Mouse (Mus musculus) heart, adult 18-20 months (tissue): ENCODE measurements around the gene Ubd. TPM values are rescaled to one million over a fixed set of nuclear protein-coding genes. Genes with fewer than 3 reads are reported as not detected.
"Not testable (repeated sequence)": the region's sequence is repeated elsewhere in the genome, so short reads cannot be mapped to it uniquely, and the experiment has no call there.

Experiments used
- DNase-seq, 2 experiments: peaks; one replicate each; pipeline ENCODE4 v3.0.0; 2021 to 2022; ENCODE audit warnings: mixed read lengths in 1 of 2
- long read RNA-seq, 2 experiments: library from polyadenylated mRNA; stranded (forward); transcript quantifications; one replicate each; pipeline ENCODE4 v2.0.0; 2021
- total RNA-seq, 2 experiments: library from RNA; stranded (reverse); gene quantifications; 2 replicates each; pipeline ENCODE4 v1.2.3; 2021

Ubd gene
- total RNA-seq: 1 to 10 TPM in 1 of 2 experiments, not detected in 1; 1.2 TPM
- long read RNA-seq, experiment 1, partial matches to known transcripts: 1 of 1 reads
- long read RNA-seq, experiment 1, other reads (novel, unspliced or antisense): 0 of 1 reads
- long read RNA-seq, experiment 2, partial matches to known transcripts: 2 of 2 reads
- long read RNA-seq, experiment 2, other reads (novel, unspliced or antisense): 0 of 2 reads

DNA sequence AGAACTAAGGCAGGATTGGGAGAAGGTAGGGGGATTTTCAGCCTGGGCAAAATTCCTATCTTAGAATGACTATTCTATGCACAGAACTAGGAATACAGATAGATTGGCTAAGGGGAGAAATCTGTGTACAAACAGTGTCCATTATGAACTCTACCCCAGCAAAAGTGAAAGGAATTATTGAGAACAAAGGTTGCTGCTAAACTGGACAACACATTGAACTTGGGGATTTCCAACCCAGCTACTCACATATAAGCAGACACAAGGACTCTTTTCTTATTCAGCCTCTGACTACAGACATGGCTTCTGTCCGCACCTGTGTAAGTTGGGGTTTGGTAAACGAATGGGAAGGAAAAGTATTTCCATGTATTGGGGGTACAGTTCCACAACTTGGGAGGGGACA lies at the start of gene Ubd:
Gene Ubd (plus strand): TSS at position 237 of the 400 bp plus-strand sequence.
- no peak for DNase-seq

DNA sequence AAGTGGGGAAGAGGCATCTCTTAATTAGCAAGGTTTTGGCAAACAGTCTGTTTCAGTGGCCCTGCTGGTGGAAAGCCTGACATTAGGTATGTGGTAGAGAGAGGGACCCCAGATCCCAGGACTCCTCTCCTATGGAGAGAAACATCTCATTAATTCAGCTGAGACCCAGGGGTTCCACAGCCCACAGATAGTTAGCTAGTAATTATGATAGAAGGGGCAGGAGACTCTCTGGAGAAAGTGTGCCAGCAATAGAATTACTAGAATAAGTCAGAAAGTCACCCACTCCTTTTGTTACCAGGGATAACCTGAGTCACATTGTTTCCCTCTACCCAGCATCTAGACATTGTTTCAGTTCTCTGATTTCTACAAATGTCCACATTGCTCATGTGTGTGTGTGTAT lies 32.3 kb upstream of the Ubd start, which contains the start of gene Olfr93:
Gene Olfr93 (minus strand): TSS at position 101 of the 400 bp plus-strand sequence.
- DNase-seq: no peak

DNA sequence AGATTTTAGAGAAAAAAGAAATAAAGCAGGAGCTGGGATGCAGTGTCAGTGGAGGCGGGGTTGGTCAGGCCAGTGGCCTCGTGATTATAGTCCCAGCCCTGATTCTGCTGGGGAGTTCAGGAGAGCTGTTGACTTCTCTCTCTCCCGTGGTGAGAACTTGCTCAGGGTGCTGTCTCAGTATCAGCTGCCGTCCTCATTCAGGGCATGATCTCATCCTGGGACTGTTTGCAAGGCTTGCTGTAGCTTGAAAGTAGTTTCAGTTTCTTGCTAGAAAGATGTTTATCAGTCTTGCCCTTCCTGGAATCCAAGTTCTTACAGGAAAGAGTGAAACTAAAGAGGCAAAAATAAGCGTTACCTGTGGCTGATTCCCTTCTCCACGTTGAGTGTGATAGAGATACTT lies 8.2 kb upstream of the Ubd start:
- no peak for DNase-seq

DNA sequence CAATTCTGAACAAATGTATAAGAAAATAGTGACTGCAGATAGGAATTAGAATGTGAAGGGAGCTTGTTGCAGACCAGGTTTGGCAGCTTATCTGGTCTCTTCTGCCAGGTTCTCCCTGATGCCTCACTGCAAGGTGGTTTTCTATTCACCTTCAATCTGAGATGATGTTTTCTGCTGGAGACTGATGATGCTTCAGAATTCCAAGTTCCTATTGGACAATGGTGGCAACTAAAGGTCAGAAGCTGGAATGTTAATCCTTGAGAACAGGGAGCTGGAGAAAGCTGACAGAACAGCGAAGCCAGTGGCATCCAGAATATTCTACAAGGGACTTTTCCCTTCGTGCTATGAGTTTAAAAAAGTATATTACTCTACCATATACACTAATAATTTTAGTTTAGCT lies 3.0 kb upstream of the Ubd start:
- peak; percentile 25 to 37 for DNase-seq

DNA sequence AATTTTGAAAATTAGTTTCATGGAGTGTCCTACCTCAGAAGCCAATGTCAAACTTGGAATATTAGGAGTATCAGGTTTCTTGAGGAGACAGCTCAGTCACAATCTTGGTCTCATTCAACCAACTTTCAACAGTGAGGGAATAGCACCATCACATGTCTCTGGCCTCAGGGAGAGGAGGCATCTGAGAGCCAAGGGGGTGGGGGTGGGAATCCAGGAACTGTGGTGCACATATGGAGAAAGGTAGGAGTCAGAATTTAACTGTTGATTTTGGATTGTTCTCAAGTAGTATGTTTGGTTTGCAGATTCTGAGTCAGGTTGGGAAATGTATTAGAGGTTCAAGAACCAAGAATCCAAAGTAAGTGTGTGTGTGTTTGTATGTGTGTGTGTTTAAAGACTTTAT lies 660 bp upstream of the Ubd start:
- DNase-seq: no peak

DNA sequence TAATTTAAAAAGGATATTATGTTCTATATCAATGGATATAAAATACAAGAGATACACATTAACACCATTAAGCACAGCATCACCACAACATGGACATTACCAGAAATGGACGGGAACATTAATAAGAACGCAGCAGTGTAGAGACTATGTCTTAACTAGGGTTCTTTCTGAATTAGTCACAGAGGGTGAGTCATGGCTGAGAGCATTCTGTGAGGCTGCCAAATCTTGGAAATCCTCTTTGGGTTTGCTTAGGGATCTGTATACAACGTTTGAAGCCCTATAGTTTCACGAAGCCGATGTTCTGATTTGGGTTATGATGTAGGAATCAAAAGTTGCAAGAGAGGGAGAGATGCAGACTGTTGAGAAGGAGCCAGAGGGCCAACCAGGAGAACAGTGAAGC lies 1.1 kb downstream of the Ubd start:
- no peak for DNase-seq

DNA sequence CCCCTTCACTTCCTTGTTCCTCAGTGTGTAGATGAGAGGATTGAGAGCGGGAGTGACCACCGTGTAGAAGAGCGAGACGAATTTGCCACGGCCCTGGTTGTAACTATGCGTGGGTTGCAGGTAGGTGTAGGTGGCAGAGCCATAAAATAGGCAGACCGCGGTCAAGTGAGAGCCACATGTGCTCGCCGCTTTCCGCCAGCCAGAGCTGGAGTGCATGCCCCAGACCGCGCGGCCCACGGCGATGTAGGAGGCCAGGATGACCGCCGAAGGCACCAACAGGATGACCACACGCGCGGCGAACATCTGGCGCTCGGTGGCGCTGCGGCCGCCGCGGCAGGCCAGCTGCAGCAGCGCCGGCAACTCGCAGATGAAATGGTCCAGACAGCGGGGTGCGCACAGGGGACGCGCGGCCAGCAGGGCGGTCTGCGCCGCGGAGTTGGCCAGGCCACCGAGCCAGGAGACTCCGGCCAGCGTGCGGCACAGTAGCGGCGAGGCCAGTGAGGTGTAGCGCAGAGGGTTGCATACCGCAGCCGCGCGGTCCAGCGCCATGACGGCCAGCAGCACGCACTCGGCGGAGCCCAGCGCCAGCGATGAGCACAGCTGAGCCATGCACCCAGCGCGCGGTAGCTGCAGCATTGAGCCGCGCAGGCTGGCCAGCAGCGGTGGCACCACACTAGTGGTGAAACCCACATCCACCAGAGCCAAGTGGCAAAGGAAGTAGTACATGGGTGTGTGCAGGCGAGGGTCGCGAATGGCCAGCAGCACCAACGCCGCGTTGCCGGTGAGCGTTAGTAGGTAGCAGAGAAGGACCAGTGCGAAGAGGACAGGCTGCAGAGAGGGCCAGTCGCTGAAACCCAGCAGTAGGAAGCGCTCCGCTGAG lies 3.4 kb downstream of the Ubd start:
- peak in 1 of 2 experiments; percentile 2 for DNase-seq

DNA sequence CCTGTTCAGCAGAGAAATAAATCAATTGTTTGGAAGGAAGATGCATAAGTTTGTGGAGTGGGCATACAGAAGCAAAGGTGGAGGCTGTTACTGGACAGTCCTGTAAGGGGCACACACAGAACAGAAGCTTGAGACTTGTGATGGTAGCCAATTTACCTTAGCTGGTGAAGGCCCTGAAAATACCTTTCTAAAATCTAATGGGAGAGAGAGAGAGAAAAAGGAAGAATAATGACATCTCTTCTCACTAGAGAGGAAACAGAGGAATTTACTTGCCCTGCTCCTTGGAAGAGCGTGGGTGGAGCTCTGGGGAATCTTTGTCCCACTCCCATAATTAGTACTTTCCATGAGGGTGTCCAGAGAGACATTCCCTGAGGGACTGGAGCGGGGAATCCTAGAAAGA lies 7.2 kb downstream of the Ubd start, which contains the start of gene Olfr94:
Gene Olfr94 (minus strand): TSS at position 101 of the 400 bp plus-strand sequence.
- DNase-seq: no peak

- DNase-seq: peak; percentile 67 to 90
Measured at GRCm38 (mm10) chr17:37203206-37203916, 9.7 kb downstream of the Ubd start.

- no peak for DNase-seq
Measured at GRCm38 (mm10) chr17:37203917-37204236, 10.2 kb downstream of the Ubd start.

- no peak for DNase-seq
Measured at GRCm38 (mm10) chr17:37210884-37211768, 17.4 kb downstream of the Ubd start.

GRCm38 (mm10) chr17:37213018-37213417 lies 19.3 kb downstream of the Ubd start, which contains the start of gene Olfr95:
Gene Olfr95, minus strand, starts transcription at chr17:37213118.
- DNase-seq: no peak

DNA sequence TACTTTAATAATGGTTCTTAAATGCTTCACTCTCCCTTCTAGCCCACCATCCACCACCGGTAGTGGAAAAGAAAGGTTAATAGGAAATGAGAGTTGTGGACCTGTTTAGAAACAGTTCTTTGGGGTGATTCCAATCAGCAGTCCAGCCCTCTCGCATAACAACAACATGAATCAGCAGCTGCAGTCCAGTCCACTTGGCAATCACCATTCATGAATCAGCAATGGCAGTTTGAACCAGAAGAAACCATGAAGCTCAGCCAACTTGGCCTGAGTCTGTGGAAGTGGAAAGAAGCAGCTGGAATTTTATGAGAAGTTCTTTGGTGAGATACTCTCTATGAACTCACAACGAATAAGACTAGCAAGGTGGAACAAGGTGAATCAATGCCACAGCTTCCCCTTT lies 24.8 kb downstream of the Ubd start:
- peak; percentile 35 to 59 for DNase-seq

DNA sequence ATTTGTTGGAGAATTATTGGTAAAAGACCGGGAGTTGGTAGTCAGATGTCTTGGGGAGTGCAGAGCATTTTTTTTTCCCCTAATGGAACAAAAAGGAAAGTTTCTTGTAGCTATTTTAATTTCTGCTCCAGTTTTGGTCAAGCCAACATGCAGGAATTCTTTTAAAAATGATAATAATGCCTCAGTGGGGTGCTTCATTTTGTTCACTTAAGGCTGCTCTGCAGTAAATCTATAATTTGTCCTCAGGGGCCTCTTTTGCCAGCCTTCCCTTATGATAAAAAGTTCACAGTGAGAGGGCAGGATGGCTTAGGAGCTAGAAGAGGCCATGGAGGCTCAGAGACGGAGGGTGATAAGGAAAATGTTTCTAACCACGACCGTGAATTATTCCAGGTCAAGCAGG lies 26.2 kb downstream of the Ubd start, which contains the start of gene Olfr96:
Gene Olfr96 (plus strand): TSS at position 301 of the 400 bp plus-strand sequence.
- no peak for DNase-seq

DNA sequence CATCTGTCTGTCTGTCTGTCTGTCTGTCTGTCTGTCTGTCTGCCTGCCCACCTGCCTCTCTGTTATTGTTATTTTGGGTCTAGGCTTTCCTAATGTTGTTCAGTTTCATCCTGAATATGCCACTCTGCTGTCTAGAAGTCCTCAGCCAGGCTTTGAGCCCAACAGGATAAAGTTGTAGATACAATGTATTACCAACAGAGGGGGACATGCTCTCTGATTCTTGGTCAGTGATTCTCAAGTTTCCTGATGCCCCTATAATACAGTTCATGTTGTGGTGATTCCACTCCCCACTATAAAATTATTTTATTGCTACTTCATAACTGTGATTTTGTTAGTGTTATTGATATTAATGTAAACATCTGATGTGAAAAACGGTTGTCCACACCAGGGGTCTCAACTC lies 28.2 kb downstream of the Ubd start:
- DNase-seq: no peak

DNA sequence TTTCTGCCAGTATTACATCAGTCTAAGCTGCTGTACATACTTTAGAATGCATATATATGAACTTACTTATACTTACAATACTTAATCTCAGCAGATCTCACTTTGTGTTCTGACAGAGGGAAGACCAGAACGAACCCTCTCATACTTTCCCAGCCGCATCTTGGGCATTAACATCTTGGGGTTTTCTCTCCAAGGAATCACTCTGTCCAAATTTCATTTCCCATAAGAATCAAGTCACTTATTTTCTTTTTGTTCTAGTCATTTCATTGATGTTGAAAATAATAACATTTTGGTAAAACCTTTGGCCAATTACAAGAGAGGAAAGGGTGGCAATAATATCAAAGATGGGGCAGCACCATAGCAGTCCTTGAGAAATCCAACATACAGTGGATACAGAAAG lies 43.5 kb downstream of the Ubd start, which contains the start of gene Olfr97:
Gene Olfr97 (minus strand): TSS at position 101 of the 400 bp plus-strand sequence.
- DNase-seq: not testable (repeated sequence)

GRCm38 (mm10) chr17:37242198-37242597 lies 48.5 kb downstream of the Ubd start:
- no peak for DNase-seq
